Mouse (Mus musculus): ENCODE results near the gene Guca1a. TPM values are rescaled to one million over a fixed set of nuclear protein-coding genes. Genes with fewer than 3 reads are reported as not detected.

Gene Guca1a
- 0.81 and 0.95 TPM in 2 replicates for polyA plus RNA-seq (2015; fragmentation: Nextera tagmentation; extraction: Ambion mirVana)

DNA sequence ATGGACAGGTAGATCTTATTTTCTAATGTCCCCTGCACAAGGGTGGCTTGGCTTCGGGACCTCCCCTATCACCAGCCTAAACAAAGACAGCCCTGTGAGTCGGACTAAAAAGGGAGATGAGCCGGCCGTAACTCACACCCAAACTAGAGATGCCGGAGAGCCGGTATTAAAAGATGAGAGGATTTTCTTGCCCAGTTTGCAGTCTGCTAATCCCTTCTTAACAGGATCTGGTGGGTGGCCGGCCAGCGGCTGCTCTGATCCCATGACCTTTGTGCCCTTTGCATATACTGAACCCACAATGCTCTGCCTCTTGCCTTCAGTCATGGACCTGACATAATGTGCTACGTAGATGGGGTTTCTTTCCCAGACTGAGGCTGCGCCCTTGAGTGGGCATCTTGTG, at the start of gene Guca1a:
Guca1a (minus strand) TSS at position 134 of the 400 bp plus-strand sequence.
- no peak within 1 kb of the TSS for H3K9ac ChIP-seq
- no peaks in the 10 kb centered on the region for H3K9me3 ChIP-seq (replicated peaks)
- H3K27ac ChIP-seq: no peak within 1 kb of the TSS
- peaks cover 5% of the 10 kb centered on the region for H3K4me1 ChIP-seq (replicated peaks)
- no peak for ATAC-seq (ENCODE audit: low read depth)
- no peaks in the 10 kb centered on the region for H3K36me3 ChIP-seq
- WGBS (ENCODE audit: insufficient replicate concordance): 61% methylated on average over 10 of the region's 10 CpGs
- H3K4me3 ChIP-seq (replicated peaks): no peak within 1 kb of the TSS
- peaks cover 10% of the 10 kb centered on the region for H3K27me3 ChIP-seq
- DNase-seq: no peak
- H3K4me2 ChIP-seq: no peak within 1 kb of the TSS

DNA sequence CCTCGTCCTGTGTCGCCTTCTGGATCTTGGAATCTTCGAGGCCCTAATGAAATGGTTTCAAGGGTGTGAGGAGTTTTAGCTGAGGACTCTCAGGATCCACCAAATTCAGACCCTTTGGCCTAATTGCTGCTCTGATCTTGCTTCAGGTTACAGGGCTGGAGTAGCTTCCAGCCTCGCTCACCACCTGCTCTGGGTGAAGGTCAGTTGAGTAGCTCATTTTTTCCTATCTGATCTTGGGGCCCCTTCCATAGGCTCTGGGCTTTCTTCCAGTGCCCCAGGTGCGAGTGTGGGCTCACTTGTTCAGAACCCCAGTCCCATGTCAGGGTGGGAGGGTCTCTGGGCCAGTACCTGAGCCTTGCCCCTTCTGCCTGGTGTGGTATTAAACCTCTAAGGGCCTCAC, 49.0 kb upstream of the Guca1a start:
- Histone ChIP-seq H3K9me3 (replicated peaks) (no peaks in the 10 kb centered on the region), H3K36me3 (no peaks in the 10 kb centered on the region), H3K27ac (no peak overlapping the region), H3K4me3 (replicated peaks) (no peak overlapping the region), H3K4me2 (no peak overlapping the region), H3K27me3 (no peaks in the 10 kb centered on the region), H3K9ac (no peak overlapping the region), H3K4me1 (replicated peaks) (peaks cover 78% of the 10 kb centered on the region)
- ATAC-seq (ENCODE audit: low read depth) (no peak), DNase-seq (no peak)
- WGBS (ENCODE audit: insufficient replicate concordance): 55% methylated on average over 5 of the region's 5 CpGs

DNA sequence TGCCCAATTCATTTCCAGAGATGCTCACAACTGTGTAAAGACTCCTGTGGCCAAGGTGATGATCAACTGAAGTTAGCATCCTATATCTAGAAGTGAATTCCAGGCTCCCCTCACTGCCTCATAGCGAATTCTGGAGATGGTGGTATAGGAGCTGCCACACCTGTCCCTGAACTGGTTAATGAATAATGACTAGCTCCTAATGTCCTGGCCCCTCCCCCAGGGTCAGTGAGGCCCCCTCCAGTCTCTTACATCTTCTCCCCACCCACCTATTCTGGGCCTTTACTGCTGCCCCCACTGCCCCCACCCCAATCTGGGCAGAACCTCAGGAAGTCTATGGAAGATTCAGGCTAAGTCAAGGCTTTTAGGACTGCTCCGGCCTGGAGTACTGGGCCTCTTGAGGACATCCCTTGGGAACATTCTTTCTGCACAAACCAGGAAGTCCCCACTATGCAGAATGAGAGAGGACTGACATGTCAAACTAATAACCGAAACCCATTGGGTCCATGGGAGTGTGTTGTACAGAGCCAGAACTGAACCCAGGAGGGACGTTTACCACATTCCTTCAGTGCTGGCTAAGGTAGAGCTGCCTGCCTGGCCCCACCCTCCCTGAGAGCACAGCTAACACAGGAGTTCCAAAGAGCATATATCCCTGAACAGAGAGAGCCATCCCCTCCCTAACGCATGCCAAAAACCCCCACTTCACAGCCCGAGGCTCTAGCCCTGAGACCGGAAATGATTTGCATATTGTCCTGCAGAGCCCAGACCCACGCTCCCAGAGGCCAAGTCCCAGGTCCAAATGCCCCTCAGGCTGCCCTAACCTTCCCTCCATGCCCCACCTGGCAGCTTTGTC, 48.4 kb upstream of the Guca1a start:
- peak; percentile 38 for ATAC-seq (ENCODE audit: low read depth)
- H3K36me3 ChIP-seq: no peaks in the 10 kb centered on the region
- WGBS (ENCODE audit: insufficient replicate concordance): 41% methylated on average over 8 of the region's 8 CpGs
- H3K4me3 ChIP-seq (replicated peaks): no peak overlapping the region
- no peak for DNase-seq
- peaks cover 72% of the 10 kb centered on the region for H3K4me1 ChIP-seq (replicated peaks)
- H3K9me3 ChIP-seq (replicated peaks): no peaks in the 10 kb centered on the region
- no peak overlapping the region for H3K9ac ChIP-seq
- no peak overlapping the region for H3K27ac ChIP-seq
- H3K27me3 ChIP-seq: no peaks in the 10 kb centered on the region
- H3K4me2 ChIP-seq: no peak overlapping the region

DNA sequence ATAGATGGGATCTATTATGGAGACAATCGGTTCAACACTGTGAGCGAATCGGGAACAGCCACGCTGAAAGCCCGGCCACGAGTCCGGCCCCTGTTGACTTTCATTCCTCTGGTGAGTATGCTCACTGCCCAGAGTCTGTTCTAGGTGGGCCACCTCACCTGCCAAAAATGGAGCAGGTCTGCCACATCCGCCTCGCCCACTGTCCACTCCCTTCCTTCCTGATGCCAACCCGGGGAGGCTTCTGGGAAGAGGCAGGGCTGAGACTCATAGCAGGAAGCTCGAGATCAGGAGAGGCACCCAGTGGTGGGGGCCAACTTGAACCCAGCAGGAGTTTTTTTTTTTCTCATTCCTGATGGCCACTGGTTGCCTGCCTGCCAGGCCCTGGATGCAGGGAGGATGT, 46.2 kb upstream of the Guca1a start:
- Histone ChIP-seq H3K9ac (0 out of 2 replicates have a peak overlapping the region, but pooled peaks have one; percentile 0), H3K27ac (peak overlapping the region; percentile 55)

DNA sequence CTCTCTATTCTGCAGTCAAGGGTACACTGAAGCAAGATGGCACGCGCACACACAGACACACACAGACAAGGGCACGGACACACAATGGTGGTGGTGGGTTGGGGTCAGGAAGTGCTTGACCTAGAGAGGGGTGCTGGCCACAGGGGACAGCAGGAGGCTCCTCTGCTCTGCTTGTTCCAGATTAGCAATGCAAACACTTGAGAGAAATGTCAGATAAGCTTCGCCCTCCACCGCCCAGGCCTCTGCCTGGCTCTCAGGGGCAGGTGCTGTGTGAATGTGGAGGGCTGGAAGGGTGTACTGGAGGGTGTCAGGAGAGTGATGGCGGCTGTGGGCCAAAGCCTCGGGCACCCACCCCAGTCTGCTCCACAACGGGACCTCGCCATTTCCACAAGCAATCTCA, 45.6 kb upstream of the Guca1a start:
- Histone ChIP-seq H3K9me3 (replicated peaks) (no peaks in the 10 kb centered on the region), H3K27me3 (no peaks in the 10 kb centered on the region), H3K4me2 (no peak overlapping the region), H3K36me3 (no peaks in the 10 kb centered on the region), H3K4me1 (replicated peaks) (peaks cover 72% of the 10 kb centered on the region), H3K27ac (peak overlapping the region; percentile 55; the same call in 1 of the 2 replicates), H3K9ac (0 out of 2 replicates have a peak overlapping the region, but pooled peaks have one; percentile 0), H3K4me3 (replicated peaks) (no peak overlapping the region)
- WGBS (ENCODE audit: insufficient replicate concordance): 25% methylated on average over 9 of the region's 9 CpGs
- DNase-seq (no peak), ATAC-seq (ENCODE audit: low read depth) (peak; percentile 69)

More for the DNA sequence above, 46.2 kb upstream of the Guca1a start:
- DNase-seq: no peak
- Histone ChIP-seq H3K4me1 (replicated peaks) (peaks cover 66% of the 10 kb centered on the region), H3K27me3 (no peaks in the 10 kb centered on the region), H3K36me3 (no peaks in the 10 kb centered on the region), H3K9me3 (replicated peaks) (no peaks in the 10 kb centered on the region), H3K4me3 (replicated peaks) (no peak overlapping the region), H3K4me2 (no peak overlapping the region)
- WGBS (ENCODE audit: insufficient replicate concordance): 65% methylated on average over 11 of the region's 11 CpGs
- ATAC-seq (ENCODE audit: low read depth): no peak

DNA sequence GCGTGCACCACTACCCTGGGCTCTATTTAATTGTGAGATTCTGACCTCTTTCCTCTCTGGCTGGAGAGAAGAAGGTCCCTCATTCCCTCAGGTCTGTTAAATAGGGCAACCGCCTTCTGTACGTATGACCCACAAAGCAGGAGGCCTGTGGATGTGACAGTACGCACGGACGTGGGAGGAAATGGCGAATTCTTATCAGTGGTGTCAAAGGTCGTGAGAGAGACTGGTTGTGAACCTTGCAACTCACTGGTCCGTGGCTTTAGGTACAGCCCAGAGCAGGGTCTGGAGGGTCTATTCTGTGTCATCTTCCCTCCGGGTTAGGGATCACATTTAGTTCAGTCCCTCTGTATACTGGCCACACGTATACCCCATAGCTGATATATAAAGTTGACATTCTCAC, 45.1 kb upstream of the Guca1a start:
- no peaks in the 10 kb centered on the region for H3K9me3 ChIP-seq (replicated peaks)
- no peaks in the 10 kb centered on the region for H3K36me3 ChIP-seq
- ATAC-seq (ENCODE audit: low read depth): no peak
- no peaks in the 10 kb centered on the region for H3K27me3 ChIP-seq
- H3K9ac ChIP-seq: no peak overlapping the region
- no peak overlapping the region for H3K4me3 ChIP-seq (replicated peaks)
- peak overlapping the region; percentile 55 for H3K27ac ChIP-seq
- no peak overlapping the region for H3K4me2 ChIP-seq
- WGBS (ENCODE audit: insufficient replicate concordance): 36% methylated on average over 11 of the region's 11 CpGs
- no peak for DNase-seq
- peaks cover 76% of the 10 kb centered on the region for H3K4me1 ChIP-seq (replicated peaks)

DNA sequence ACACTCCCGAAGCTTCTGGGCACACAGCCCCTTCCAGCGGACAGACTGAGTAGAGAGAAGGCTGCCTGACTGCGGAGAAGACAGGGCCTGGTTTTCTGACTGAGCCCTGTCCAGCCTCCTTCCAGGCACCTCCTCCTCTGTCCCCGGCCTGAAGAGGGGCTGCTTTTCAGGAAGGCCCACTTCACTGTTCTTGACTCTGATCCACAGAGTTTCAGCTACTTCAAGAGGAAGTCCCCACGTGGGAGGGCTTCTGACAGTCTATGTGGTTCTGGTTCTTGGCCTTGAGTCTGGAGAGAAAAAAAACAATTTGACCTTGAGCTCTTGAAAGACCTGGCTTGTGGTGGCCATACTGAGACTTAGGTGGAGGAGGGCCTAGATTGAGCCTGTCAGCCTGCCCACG, 43.7 kb upstream of the Guca1a start:
- Histone ChIP-seq H3K4me2 (no peak overlapping the region), H3K4me1 (replicated peaks) (peaks cover 76% of the 10 kb centered on the region), H3K4me3 (replicated peaks) (no peak overlapping the region), H3K27me3 (no peaks in the 10 kb centered on the region), H3K36me3 (no peaks in the 10 kb centered on the region), H3K27ac (no peak overlapping the region), H3K9ac (no peak overlapping the region), H3K9me3 (replicated peaks) (no peaks in the 10 kb centered on the region)
- ATAC-seq (ENCODE audit: low read depth) (no peak), DNase-seq (no peak)
- WGBS (ENCODE audit: insufficient replicate concordance): 57% methylated on average over 6 of the region's 6 CpGs

DNA sequence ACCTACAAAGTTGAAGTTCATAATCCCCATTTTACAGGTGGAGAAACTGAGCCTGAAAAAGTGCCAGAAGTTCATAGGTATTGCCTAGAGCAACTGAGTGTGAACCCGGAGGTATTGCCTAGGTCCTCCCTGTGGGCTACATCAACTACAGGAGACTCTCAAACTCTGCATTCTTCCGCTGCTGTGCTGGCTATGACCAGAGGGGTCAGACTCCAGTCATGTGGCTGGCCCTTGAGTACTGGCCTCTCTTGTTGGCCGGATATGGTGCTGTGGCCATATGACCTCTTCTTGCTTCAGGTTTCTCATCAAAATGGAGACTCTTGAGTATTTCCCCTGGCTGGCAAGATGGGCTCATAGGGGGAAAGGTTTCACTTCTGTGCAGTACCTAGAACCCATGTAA, 41.9 kb upstream of the Guca1a start:
- Histone ChIP-seq H3K9me3 (replicated peaks) (no peaks in the 10 kb centered on the region), H3K27me3 (peaks cover 17% of the 10 kb centered on the region), H3K9ac (no peak overlapping the region), H3K4me2 (no peak overlapping the region), H3K27ac (no peak overlapping the region), H3K4me1 (replicated peaks) (peaks cover 74% of the 10 kb centered on the region), H3K36me3 (no peaks in the 10 kb centered on the region), H3K4me3 (replicated peaks) (no peak overlapping the region)
- DNase-seq (no peak), ATAC-seq (ENCODE audit: low read depth) (no peak)
- 70% methylated on average over 3 of the region's 3 CpGs for WGBS (ENCODE audit: insufficient replicate concordance)

DNA sequence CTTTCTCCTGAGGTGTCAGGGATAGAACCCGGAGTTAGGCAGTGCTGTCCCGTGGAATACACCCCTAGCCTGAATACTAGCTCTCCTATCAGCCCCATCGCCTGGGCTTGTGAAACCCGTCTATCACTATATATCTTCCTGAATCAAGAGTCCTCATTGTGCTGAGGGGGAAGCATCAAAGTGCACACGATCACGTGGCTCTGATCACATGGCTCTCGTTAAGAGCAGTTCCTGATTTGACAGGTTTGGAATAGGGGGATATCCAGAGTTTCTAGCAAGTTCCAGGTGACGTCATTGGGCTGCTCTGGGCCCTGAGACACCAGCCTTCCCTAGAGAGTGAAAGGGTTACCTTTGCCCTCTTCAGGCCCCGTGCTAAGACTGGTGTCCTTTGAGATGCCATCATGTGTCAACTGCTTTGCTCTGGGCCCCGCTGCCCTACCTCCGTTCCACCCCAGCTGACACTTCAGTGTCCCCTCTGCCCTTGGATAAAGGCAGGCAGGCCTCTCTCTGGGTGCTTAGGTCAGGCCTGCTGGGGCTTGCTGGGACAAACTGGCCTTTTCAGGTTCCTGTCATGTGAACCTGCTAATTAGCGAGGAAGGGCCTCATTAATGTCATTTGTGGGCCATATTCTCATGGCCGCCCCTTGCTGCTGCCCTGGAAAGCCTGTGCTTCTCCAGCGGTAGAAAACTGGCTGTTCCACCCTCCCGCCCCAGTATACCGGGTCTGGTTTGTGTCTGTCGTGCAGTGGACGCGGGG, 41.1 kb upstream of the Guca1a start:
- DNase-seq (no peak), ATAC-seq (ENCODE audit: low read depth) (no peak)
- Histone ChIP-seq H3K9ac (no peak overlapping the region), H3K4me2 (no peak overlapping the region), H3K27me3 (peaks cover 25% of the 10 kb centered on the region), H3K9me3 (replicated peaks) (no peaks in the 10 kb centered on the region), H3K36me3 (no peaks in the 10 kb centered on the region), H3K4me1 (replicated peaks) (peaks cover 75% of the 10 kb centered on the region), H3K4me3 (replicated peaks) (no peak overlapping the region), H3K27ac (no peak overlapping the region)
- WGBS (ENCODE audit: insufficient replicate concordance): 59% methylated on average over 19 of the region's 19 CpGs

DNA sequence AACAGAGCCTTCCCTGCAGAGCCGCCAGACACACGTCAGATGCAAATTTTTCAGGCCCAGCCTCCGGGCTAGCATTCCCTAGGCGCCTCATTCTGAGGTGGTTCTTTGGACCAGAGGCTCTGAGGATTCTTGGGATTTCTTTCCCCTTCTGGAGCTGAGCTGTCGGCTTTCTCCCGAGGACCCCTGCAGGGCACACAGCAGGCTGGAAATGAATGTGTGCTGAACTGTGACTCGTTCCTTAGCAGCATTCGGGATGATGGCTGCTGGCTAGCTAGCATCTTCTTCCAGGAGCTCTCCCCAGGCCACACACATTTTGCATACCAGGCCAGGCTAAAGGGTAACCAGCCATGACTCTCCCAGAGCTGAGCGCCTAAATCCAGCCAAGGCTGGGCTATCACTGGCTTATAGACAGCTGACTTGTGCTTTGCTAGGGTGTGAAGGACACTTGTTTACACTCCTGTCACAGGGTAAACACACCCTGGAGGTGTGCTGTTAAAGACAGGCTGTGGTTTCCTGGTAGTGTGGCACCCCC, 40.0 kb upstream of the Guca1a start:
- WGBS (ENCODE audit: insufficient replicate concordance): 60% methylated on average over 9 of the region's 9 CpGs
- Histone ChIP-seq H3K36me3 (no peaks in the 10 kb centered on the region), H3K9ac (no peak overlapping the region), H3K4me1 (replicated peaks) (peaks cover 69% of the 10 kb centered on the region), H3K27me3 (peaks cover 32% of the 10 kb centered on the region), H3K4me3 (replicated peaks) (no peak overlapping the region), H3K9me3 (replicated peaks) (no peaks in the 10 kb centered on the region), H3K4me2 (no peak overlapping the region), H3K27ac (peak overlapping the region; percentile 39; the same call in 1 of the 2 replicates)
- no peak for ATAC-seq (ENCODE audit: low read depth)
- DNase-seq: no peak

DNA sequence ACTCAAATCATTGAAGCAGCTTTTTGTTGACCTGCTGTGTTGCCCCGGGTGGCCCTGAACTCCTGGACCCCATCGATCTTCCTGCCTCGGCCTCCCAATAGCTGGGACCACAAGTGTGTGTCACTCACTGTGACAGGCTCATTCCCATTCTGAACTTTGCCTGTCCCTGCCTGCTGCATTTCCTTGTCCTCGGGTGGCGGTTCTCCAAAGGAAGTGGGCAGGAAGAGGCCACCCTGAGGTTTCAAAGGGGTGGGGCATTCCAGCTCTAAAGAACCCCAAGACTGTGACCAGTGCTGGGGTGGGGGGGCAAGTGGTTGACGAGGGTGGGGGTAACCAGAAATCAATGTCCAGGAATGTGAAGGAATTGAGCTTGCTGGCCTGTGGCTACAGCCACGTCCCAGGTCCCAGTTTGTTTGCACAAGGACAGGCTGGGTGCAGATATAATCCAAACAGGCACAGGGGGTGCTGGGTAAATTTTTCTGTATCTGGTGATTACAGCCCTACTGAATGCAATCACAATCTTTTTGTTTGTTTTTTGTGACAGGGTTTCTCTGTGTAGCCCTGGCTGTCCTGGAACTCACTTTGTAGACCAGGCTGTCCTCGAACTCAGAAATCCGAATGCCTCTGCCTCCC, 39.1 kb upstream of the Guca1a start:
- Histone ChIP-seq H3K9me3 (replicated peaks) (no peaks in the 10 kb centered on the region), H3K36me3 (no peaks in the 10 kb centered on the region), H3K4me1 (replicated peaks) (peaks cover 61% of the 10 kb centered on the region), H3K27me3 (peaks cover 32% of the 10 kb centered on the region), H3K4me2 (no peak overlapping the region), H3K9ac (no peak overlapping the region), H3K27ac (peak overlapping the region; percentile 56), H3K4me3 (replicated peaks) (no peak overlapping the region)
- ATAC-seq (ENCODE audit: low read depth) (no peak), DNase-seq (no peak)
- 22% methylated on average over 9 of the region's 9 CpGs for WGBS (ENCODE audit: insufficient replicate concordance)

Measured in liver, embryonic 13.5 days (tissue).